Mouse (Mus musculus): ENCODE measurements around the gene Zfp184. TPM values are rescaled to one million over a fixed set of nuclear protein-coding genes. Genes with fewer than 3 reads are reported as not detected.
A peak's percentile ranks its signal among the peaks of the same experiment; 100 is the strongest.

The Zfp184 gene
- total RNA-seq, 1 experiment from 2014 or later: 2.1 TPM

DNA sequence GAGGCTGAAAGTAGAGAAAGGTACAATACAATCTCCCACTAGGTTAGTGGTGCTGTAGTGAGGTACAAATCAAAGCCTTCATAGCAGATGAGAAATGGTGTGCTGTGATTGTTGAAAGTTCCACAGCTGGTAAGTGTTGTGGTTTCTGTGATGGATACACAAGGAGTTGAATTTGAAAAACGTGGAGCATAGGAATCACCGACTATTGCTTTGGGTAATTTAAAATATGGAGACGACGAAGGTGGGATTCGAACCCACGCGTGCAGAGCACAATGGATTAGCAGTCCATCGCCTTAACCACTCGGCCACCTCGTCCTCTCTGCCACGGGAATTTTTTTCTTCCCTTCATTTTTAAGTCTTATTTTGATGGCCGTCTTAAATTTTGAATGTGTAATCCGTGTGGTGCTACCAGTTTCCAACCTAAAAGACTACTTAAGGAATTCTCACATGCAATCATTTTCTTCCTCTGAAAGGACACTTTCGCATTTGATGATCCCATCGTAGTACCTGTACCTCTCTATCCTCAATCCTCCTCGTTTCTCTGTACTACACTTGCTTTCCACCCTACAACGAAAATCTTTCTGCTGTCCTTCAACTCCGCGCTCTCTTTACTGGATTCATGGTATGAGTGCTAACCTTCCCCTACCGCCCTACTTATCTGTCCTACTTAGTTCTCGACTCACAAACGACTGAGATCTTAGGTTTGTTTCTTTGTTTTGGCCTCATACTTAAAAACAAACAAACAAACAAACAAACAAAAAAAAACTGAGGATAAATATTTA is 49.3 kb downstream of the Zfp184 start:
- no peak for DNase-seq

- no peak for DNase-seq
Measured at GRCm38 (mm10) chr13:21994896-21995295, 50.0 kb downstream of the Zfp184 start.

DNA sequence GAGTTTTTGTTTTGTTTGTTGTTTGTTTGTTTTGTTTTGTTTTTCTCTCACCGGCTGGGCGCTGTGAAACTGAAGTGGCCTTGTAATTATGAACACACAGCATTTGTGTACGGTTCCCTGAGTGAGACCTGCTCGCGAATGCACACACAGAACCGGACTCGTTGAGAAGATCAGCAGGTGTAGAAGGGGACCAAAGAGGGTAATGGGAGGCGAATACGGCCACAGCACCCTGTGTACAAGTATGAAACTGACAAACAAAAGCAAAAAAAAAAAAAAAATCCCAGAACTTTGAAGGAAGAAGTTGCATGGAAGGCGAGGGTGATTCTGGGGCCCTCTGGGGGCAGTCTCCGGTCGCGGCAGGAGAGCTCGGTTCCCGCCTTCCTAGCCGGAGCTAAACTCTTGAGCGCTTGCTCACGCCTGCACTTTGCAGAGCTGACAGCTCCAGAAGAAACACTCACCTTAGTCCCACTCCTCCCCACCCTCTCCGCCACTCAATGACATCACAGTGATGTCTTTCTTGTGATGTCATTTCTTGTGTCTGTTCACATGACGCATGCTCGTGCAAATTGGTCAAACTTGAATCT is 50.5 kb downstream of the Zfp184 start:
- peak; percentile 9 for DNase-seq

- no peak for DNase-seq
Measured at GRCm38 (mm10) chr13:21996101-21996839, 51.4 kb downstream of the Zfp184 start.

GRCm38 (mm10) chr13:21996840-21997185 is 51.9 kb downstream of the Zfp184 start:
- no peak for DNase-seq

- DNase-seq: no peak
Measured at GRCm38 (mm10) chr13:21997201-21997820, 52.4 kb downstream of the Zfp184 start.

- DNase-seq: no peak
Measured at GRCm38 (mm10) chr13:21997821-21998220, 52.9 kb downstream of the Zfp184 start.

GRCm38 (mm10) chr13:21998412-21998811 is 53.5 kb downstream of the Zfp184 start:
- DNase-seq: no peak

DNA sequence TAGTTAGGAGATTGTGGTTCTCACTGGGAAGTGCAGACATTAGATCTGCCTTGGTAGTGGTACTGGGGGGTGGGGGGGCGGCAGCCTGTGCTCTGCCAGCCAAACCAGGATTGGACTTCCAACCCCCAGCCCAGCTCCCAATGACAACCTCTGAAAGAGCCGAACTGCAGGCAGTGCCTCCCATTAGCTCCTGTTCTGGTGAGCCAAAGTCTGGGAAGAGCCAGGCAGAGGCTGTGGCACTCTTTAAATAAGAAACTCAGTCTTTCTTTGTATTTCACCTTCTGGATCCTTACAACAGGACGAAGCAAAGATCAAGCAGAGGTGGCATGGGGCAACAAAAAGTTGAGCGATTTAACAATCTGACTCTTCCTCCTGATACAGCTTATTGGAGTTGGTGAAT is 54.3 kb downstream of the Zfp184 start:
- DNase-seq: no peak

GRCm38 (mm10) chr13:22001346-22001745 is 56.5 kb downstream of the Zfp184 start:
- no peak for DNase-seq

GRCm38 (mm10) chr13:22001823-22002222 is 56.9 kb downstream of the Zfp184 start:
- DNase-seq: no peak

GRCm38 (mm10) chr13:22005605-22006333 is 60.9 kb downstream of the Zfp184 start:
- peak; percentile 42 for DNase-seq

DNA sequence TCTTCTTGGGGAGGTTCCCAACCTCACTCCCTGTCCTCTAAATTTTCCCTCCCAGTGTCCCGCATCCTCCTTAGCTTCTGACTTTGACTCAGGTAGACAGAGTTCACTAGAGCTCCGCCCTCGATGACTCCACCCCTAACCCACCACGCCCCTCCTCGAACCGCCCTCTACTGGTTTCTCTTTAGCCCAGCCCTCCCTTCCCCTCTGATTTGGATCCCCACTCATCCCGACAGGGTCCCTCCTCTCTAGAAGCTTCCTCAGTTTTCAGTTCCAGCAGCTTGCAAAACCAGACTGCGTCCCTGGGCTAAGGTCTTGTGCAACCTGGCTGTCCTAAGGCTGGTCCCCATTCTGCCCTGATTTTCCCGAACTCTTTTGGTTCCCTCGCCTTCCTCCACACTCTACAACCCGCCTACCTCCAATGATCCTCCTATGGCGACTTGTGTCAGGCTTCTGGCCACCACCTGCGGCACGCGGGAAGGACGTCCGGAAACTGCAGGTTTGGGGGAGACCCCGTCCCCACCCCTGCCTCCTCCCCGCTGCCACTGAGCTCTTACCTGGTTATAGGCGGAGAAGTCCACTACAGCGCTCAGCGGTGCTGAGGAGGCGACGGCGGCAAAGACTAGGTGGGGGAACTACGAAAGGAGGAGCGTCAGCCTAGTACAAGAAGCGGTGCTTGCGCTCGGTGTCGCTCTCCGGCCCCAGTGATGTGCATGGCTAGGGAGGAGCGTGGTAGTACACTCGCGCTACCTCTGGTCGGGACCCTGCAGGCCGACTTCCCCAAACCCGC is 61.6 kb downstream of the Zfp184 start:
- peak; percentile 42 for DNase-seq

DNA sequence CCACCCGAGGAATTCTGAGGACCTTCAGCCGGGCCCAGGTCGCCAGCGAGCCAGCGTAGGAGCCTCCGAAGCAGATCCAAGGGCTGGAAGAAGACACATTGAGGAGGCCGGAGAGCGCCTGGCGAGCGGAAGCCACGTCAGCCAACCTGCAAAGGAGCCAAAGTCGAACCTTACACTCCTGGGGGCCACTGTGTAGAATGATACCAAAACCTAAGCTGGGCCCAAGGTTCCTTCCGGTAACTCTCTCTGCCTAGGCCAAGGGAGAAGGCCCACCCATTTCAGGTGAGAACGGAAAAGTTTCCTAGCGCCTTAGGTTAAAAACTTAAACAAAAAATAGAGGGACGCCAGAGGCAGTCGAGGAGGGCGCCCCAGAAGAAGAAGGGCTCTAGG is 62.2 kb downstream of the Zfp184 start:
- DNase-seq: no peak

GRCm38 (mm10) chr13:22007872-22008271 is 63.0 kb downstream of the Zfp184 start:
- no peak for DNase-seq

DNA sequence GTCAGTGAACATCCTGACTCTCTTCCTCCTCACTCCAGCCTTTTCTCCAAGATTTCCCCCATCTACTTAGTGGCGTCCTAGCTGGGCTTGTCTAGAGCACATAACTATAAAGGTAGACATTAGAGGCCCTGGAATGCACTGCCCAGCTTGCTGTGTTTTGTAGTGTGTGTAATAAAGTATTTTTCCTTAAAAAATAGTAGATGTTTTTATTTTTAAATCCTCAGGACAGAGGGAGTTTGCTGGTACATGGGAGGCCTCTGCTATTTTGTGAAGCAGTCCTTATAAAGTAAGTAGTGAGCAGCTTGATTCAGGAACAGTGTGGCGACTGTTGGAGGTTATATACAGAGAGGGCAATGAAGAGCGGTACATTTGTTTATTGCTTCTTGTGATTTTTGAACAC is 63.8 kb downstream of the Zfp184 start:
- DNase-seq: no peak

DNA sequence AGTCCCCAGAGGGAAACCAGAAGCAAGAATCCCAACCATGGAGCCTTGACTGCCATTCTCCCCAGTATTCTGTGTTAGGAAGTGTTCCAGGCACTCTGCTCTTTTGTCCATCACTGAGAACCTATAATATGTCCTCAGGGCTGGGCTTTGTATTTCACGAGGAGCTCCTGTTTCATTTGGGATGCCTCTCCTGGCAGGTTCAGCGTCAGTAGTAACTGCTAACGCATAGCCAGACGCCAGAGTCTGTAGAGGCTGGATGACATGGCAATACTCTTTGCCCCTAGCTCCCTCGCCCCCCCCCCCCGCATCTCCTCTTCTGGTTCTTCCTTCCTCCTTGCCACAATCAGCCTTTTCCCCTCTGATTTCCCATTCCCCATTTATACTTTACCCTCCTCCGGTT is 64.7 kb downstream of the Zfp184 start, which contains the start of gene Prss16:
TSS of gene Prss16 (minus strand) at position 101 of the 400 bp plus-strand sequence.
- DNase-seq: no peak

Data from adrenal gland, postnatal 25 days (tissue).